Mouse (Mus musculus) MEL (cell line): ENCODE measurements at regions not wholly inside any gene's neighbourhood (a gene's known extent, or its start where the extent isn't known, plus 50 kb on each side); places are given as distances from the start of the nearest gene placed in this dataset.

Experiments used
- CTCF ChIP-seq, 3 experiments: IDR thresholded peaks in 2 of 3; conservative IDR thresholded peaks in 1 of 3; 2 replicates each; pipeline ENCODE4 v1.5.1; 2011 to 2012; ENCODE audit warnings: low read length in 3 of 3, low read depth in 2 of 3, mild to moderate bottlenecking in 2 of 3, improper control_type of control experiment in 1 of 3, inconsistent platforms in 1 of 3, mixed read lengths in 1 of 3, moderate library complexity in 1 of 3; ENCODE audit not compliant: control insufficient read depth in 1 of 3, insufficient read depth in 1 of 3, poor library complexity in 1 of 3, severe bottlenecking in 1 of 3
- ETS1 ChIP-seq: IDR thresholded peaks from 2 replicates; pipeline ENCODE4 v1.6.1; 2012; ENCODE audit warnings: low read depth, mild to moderate bottlenecking, inconsistent platforms, low read length, improper control_type of control experiment, moderate library complexity
- GABPA ChIP-seq: IDR thresholded peaks from 2 replicates; pipeline ENCODE4 v1.6.1; 2012; ENCODE audit warnings: low read depth, mild to moderate bottlenecking, inconsistent platforms, low read length, improper control_type of control experiment, moderate library complexity
- HCFC1 ChIP-seq: IDR thresholded peaks from 2 replicates; pipeline ENCODE4 v1.6.1; 2012; ENCODE audit warnings: low read depth, mild to moderate bottlenecking, inconsistent platforms, low read length, improper control_type of control experiment, moderate library complexity
- RAD21 ChIP-seq: IDR thresholded peaks from 2 replicates; pipeline ENCODE4 v1.6.1; 2011; ENCODE audit warnings: mild to moderate bottlenecking, low read depth, low read length, improper control_type of control experiment

DNA sequence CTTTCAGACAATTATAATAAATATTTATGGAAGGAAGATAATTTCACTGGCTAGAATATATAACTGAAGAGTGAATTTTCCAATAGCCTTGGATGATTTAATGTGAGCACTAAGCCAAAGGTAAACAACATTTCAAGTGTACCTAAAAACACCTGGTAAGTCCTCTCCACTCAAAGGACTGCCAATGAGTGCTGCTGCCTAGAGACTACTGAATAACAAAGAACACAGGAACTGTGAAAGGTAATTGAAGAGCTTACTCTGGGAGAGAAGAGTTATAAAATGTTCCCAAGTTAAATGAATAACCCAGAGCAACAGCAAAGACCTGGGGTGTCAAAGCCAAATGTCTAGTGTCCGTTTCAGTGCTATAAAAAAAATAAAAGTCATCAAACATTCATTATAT lies 139.5 kb upstream of the Fam83b start:
- no peak for TF ChIP-seq CTCF (IDR thresholded peaks at IDR 0.05 in 2 of 3, conservative IDR thresholded peaks at IDR 0.05 in 1 of 3; ENCODE audit: control insufficient read depth in 1 of 3, insufficient read depth in 1 of 3, low read depth in 2 of 3, low read length in 3 of 3, poor library complexity in 1 of 3, severe bottlenecking in 1 of 3)
- TF ChIP-seq RAD21 = no peak
- TF ChIP-seq GABPA = no peak
- TF ChIP-seq HCFC1 = no peak
- no peak for TF ChIP-seq ETS1
